8 mouse cellular contexts compared by ENCODE assay signal in the genomic region with DNA sequence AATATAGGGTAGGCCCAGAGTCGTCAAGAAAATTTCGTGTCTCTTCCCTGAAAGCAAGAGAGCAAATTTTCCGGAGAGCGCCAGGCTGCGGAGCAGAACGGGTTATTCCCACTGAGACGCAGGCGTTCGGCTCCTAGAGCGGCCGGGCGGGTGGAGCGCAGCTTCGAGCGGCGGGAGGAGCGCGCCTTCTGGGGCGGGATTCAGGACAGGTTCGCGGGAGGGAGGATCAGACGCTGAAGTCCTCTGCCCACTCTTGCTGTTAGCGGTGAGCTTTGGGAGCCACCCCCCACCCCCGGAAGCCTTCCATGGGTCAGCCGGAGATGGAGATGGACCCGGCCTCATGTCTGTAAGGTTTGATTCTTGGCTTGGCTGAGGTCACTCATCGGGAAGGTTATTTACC. TPM values are rescaled to one million over a fixed set of nuclear protein-coding genes. Genes with fewer than 3 reads are reported as not detected.
A peak's percentile ranks its signal among the peaks of the same experiment; 100 is the strongest.
DNase-seq lines count a peak whose midpoint lies in the region; ATAC-seq and TF ChIP-seq lines count a peak whose summit lies in the region.

No protein-coding gene starts in this region.

- no peaks in the 10 kb centered on the region for H3K9me3 ChIP-seq in embryonic facial prominence, embryonic 13.5 days
- H3K9me3 ChIP-seq in limb, embryonic 11.5 days (ENCODE audit: control insufficient read depth, low read length) = no peaks in the 10 kb centered on the region
- H3K9me3 ChIP-seq in midbrain, embryonic 11.5 days (ENCODE audit: control insufficient read depth, low read length) = no peaks in the 10 kb centered on the region

- H3K9ac ChIP-seq in embryonic facial prominence, embryonic 13.5 days = peak overlapping the region; percentile 81
- peak overlapping the region; percentile 52 for H3K9ac ChIP-seq in heart, adult 2 months (ENCODE audit: low read depth, low read length)
- H3K9ac ChIP-seq in limb, embryonic 11.5 days (ENCODE audit: low read length) = peak overlapping the region; percentile 62; the same call in 1 of the 2 replicates
- peak overlapping the region; percentile 71 for H3K9ac ChIP-seq in midbrain, embryonic 11.5 days (ENCODE audit: low read length)

- intact Hi-C loops in heart, adult 2 months (cut with DNase I) = no loop called here

- peak; percentile 17; the same call in 1 of the 2 replicates for TF ChIP-seq POLR2A in brain, embryonic 14.5 days (IDR thresholded peaks at IDR 0.05; ENCODE audit: borderline replicate concordance, extremely low read depth, insufficient read depth, insufficient read length, poor library complexity, severe bottlenecking)
- TF ChIP-seq POLR2A in heart, adult 2 months (IDR thresholded peaks at IDR 0.05; ENCODE audit: insufficient read depth, low read depth, low read length) = 0 out of 2 replicates have a peak, but pooled peaks have one; percentile 44
- no peak for TF ChIP-seq POLR2A in small intestine, adult 2 months (IDR thresholded peaks at IDR 0.05; ENCODE audit: low read depth, low read length)

- peak; percentile 93 for DNase-seq in brain, embryonic 14.5 days (ENCODE audit: low read depth)
- DNase-seq in heart, adult 2 months = peak; percentile 82 to 83
- peak; percentile 75 for DNase-seq in kidney, adult 18-20 months
- DNase-seq in limb, embryonic 11.5 days (ENCODE audit: low spot score) = peak; percentile 85
- DNase-seq in midbrain, embryonic 11.5 days (ENCODE audit: low spot score, missing footprints) = peak; percentile 95
- DNase-seq in c-Kit-positive CD71-positive TER-119-positive erythroid progenitor cells, embryonic 14.5 days (ENCODE audit: low spot score) = no peak

- H3K4me2 ChIP-seq in embryonic facial prominence, embryonic 13.5 days = peak overlapping the region; percentile 73
- peak overlapping the region; percentile 49 for H3K4me2 ChIP-seq in limb, embryonic 11.5 days (ENCODE audit: low read depth, severe bottlenecking)
- H3K4me2 ChIP-seq in midbrain, embryonic 11.5 days = peak overlapping the region; percentile 64

- peak; percentile 64; the same call in 1 of the 2 replicates for ATAC-seq in embryonic facial prominence, embryonic 13.5 days (ENCODE audit: insufficient number of reproducible peaks, insufficient read depth, low FRiP score, low TSS enrichment, low read depth)
- 0 out of 2 replicates have a peak, but pooled peaks have one; percentile 39 for ATAC-seq in limb, embryonic 11.5 days (ENCODE audit: insufficient number of reproducible peaks, low FRiP score, low TSS enrichment, low read depth)
- ATAC-seq in midbrain, embryonic 11.5 days (ENCODE audit: low FRiP score) = peak; percentile 58; the same call in 1 of the 2 replicates

- H3K36me3 ChIP-seq in embryonic facial prominence, embryonic 13.5 days = no peaks in the 10 kb centered on the region
- no peaks in the 10 kb centered on the region; the same call in 1 of the 2 replicates for H3K36me3 ChIP-seq in heart, adult 2 months (ENCODE audit: control insufficient read depth, insufficient read depth, low read length)
- H3K36me3 ChIP-seq in limb, embryonic 11.5 days (ENCODE audit: control insufficient read depth, insufficient read depth, low read length) = no peaks in the 10 kb centered on the region
- H3K36me3 ChIP-seq in midbrain, embryonic 11.5 days (ENCODE audit: control insufficient read depth, insufficient read depth, low read length) = no peaks in the 10 kb centered on the region
- no peaks in the 10 kb centered on the region for H3K36me3 ChIP-seq in small intestine, adult 2 months (ENCODE audit: control insufficient read depth, insufficient read depth, low read length)

- TF ChIP-seq EP300 in heart, adult 2 months (IDR thresholded peaks at IDR 0.05; ENCODE audit: insufficient read depth, low read depth, low read length) = no peak

- H3K27ac ChIP-seq in embryonic facial prominence, embryonic 13.5 days = no peak overlapping the region; the same call in 1 of the 2 replicates
- peak overlapping the region; percentile 49 for H3K27ac ChIP-seq in heart, adult 2 months
- no peak overlapping the region for H3K27ac ChIP-seq in limb, embryonic 11.5 days (replicated peaks; ENCODE audit: low read depth, low read length)
- no peak overlapping the region for H3K27ac ChIP-seq in midbrain, embryonic 11.5 days (ENCODE audit: low read depth, low read length)
- H3K27ac ChIP-seq in small intestine, adult 2 months (ENCODE audit: insufficient read depth, low read depth, low read length) = no peak overlapping the region

- TF ChIP-seq CTCF in brain, embryonic 14.5 days (IDR thresholded peaks at IDR 0.05; ENCODE audit: borderline replicate concordance, extremely low read depth, insufficient read depth, insufficient read length) = no peak
- no peak for TF ChIP-seq CTCF in heart, adult 2 months (IDR thresholded peaks at IDR 0.05)
- no peak for TF ChIP-seq CTCF in small intestine, adult 2 months (IDR thresholded peaks at IDR 0.05; ENCODE audit: extremely low read depth, insufficient read length, insufficient replicate concordance, low read depth, low read length)

- no peaks in the 10 kb centered on the region for H3K79me2 ChIP-seq in heart, adult 2 months (replicated peaks; ENCODE audit: control insufficient read depth, insufficient read depth, low read length)

- under 1% methylated on average over 26 of the region's 27 CpGs for WGBS in embryonic facial prominence, embryonic 13.5 days
- WGBS in heart, adult 2 months = under 1% methylated on average over 27 of the region's 27 CpGs
- WGBS in limb, embryonic 11.5 days = under 1% methylated on average over 27 of the region's 27 CpGs
- 0% methylated on average over 27 of the region's 27 CpGs for WGBS in midbrain, embryonic 11.5 days
- 1% methylated on average over 27 of the region's 27 CpGs for WGBS in small intestine, adult 2 months

- peaks cover 9% of the 10 kb centered on the region; the same call in 1 of the 2 replicates for H3K4me1 ChIP-seq in embryonic facial prominence, embryonic 13.5 days
- H3K4me1 ChIP-seq in heart, adult 2 months (ENCODE audit: control insufficient read depth, insufficient read depth, low read length) = peaks cover 3% of the 10 kb centered on the region
- H3K4me1 ChIP-seq in limb, embryonic 11.5 days (ENCODE audit: control insufficient read depth, insufficient read depth, low read length) = no peaks in the 10 kb centered on the region
- H3K4me1 ChIP-seq in midbrain, embryonic 11.5 days (ENCODE audit: control insufficient read depth, insufficient read depth, low read length) = no peaks in the 10 kb centered on the region
- peaks cover 7% of the 10 kb centered on the region; the same call in 1 of the 2 replicates for H3K4me1 ChIP-seq in small intestine, adult 2 months (ENCODE audit: control insufficient read depth, insufficient read depth, insufficient read length, low read length)

- H3K4me3 ChIP-seq in embryonic facial prominence, embryonic 13.5 days = peak overlapping the region; percentile 65
- peak overlapping the region; percentile 63 for H3K4me3 ChIP-seq in heart, adult 2 months
- peak overlapping the region; percentile 33 for H3K4me3 ChIP-seq in limb, embryonic 11.5 days (ENCODE audit: low read depth, low read length)
- peak overlapping the region; percentile 45 for H3K4me3 ChIP-seq in midbrain, embryonic 11.5 days (ENCODE audit: low read depth, low read length)
- H3K4me3 ChIP-seq in small intestine, adult 2 months (ENCODE audit: low read depth, low read length) = peak overlapping the region; percentile 71

- no peaks in the 10 kb centered on the region for H3K27me3 ChIP-seq in embryonic facial prominence, embryonic 13.5 days
- no peaks in the 10 kb centered on the region for H3K27me3 ChIP-seq in heart, adult 2 months (ENCODE audit: control insufficient read depth, insufficient read depth, low read length)
- H3K27me3 ChIP-seq in limb, embryonic 11.5 days (ENCODE audit: control insufficient read depth, insufficient read depth, low read length) = no peaks in the 10 kb centered on the region
- no peaks in the 10 kb centered on the region for H3K27me3 ChIP-seq in midbrain, embryonic 11.5 days (ENCODE audit: control insufficient read depth, insufficient read depth, low read length)
- no peaks in the 10 kb centered on the region for H3K27me3 ChIP-seq in small intestine, adult 2 months (ENCODE audit: control insufficient read depth, insufficient read depth, low read length)

RNA-seq across cellular contexts. Expression of a gene that starts 21.4 kb away (rescaled TPM):
- polyA plus RNA-seq in brain, embryonic 14.5 days (2012; rRNA removed) = 38.7 and 44.4 TPM in 2 replicates
- 15.8 and 18.8 TPM in 2 replicates for polyA plus RNA-seq in embryonic facial prominence, embryonic 13.5 days (2015; fragmentation: Nextera tagmentation; extraction: Ambion mirVana)
- total RNA-seq in heart, adult 2 months (2021) = 10 to 100 TPM; 17.7 to 24.9 TPM
- 12.5 and 20.9 TPM in 2 replicates for polyA plus RNA-seq in heart, adult 2 months (2012; rRNA removed)
- polyA plus RNA-seq in limb, embryonic 11.5 days (2014; fragmentation: Nextera tagmentation; extraction: Ambion mirVana) = 28.0 and 31.8 TPM in 2 replicates
- polyA plus RNA-seq in midbrain, embryonic 11.5 days (2014; fragmentation: Nextera tagmentation; extraction: Ambion mirVana) = 32.1 and 34.4 TPM in 2 replicates
- polyA plus RNA-seq in small intestine, adult 2 months (2012; rRNA removed) = 4.4 and 5.5 TPM in 2 replicates

RNA-seq across cellular contexts. Expression of a gene that starts 48.4 kb away (rescaled TPM):
- polyA plus RNA-seq in brain, embryonic 14.5 days (2012; rRNA removed) = 50.4 and 56.0 TPM in 2 replicates
- polyA plus RNA-seq in embryonic facial prominence, embryonic 13.5 days (2015; fragmentation: Nextera tagmentation; extraction: Ambion mirVana) = 51.2 and 58.1 TPM in 2 replicates
- total RNA-seq in heart, adult 2 months (2021) = 10 to 100 TPM; 41.0 to 44.8 TPM
- 18.2 and 27.3 TPM in 2 replicates for polyA plus RNA-seq in heart, adult 2 months (2012; rRNA removed)
- polyA plus RNA-seq in limb, embryonic 11.5 days (2014; fragmentation: Nextera tagmentation; extraction: Ambion mirVana) = 44.3 and 49.1 TPM in 2 replicates
- 36.5 and 39.2 TPM in 2 replicates for polyA plus RNA-seq in midbrain, embryonic 11.5 days (2014; fragmentation: Nextera tagmentation; extraction: Ambion mirVana)
- polyA plus RNA-seq in small intestine, adult 2 months (2012; rRNA removed) = 10.6 and 20.6 TPM in 2 replicates

RNA-seq across cellular contexts. Expression of a gene that starts 48.6 kb away (rescaled TPM):
- polyA plus RNA-seq in brain, embryonic 14.5 days (2012; rRNA removed) = 11.9 and 16.0 TPM in 2 replicates
- 8.8 and 12.1 TPM in 2 replicates for polyA plus RNA-seq in embryonic facial prominence, embryonic 13.5 days (2015; fragmentation: Nextera tagmentation; extraction: Ambion mirVana)
- 10 to 100 TPM; 10.4 to 11.7 TPM for total RNA-seq in heart, adult 2 months (2021)
- polyA plus RNA-seq in heart, adult 2 months (2012; rRNA removed) = 10.6 and 11.4 TPM in 2 replicates
- polyA plus RNA-seq in limb, embryonic 11.5 days (2014; fragmentation: Nextera tagmentation; extraction: Ambion mirVana) = 11.5 and 12.3 TPM in 2 replicates
- 13.4 and 15.8 TPM in 2 replicates for polyA plus RNA-seq in midbrain, embryonic 11.5 days (2014; fragmentation: Nextera tagmentation; extraction: Ambion mirVana)
- 1.5 TPM in 2 replicates for polyA plus RNA-seq in small intestine, adult 2 months (2012; rRNA removed)
